Mouse (Mus musculus): ENCODE data around the gene Rps15. TPM values are rescaled to one million over a fixed set of nuclear protein-coding genes. Genes with fewer than 3 reads are reported as not detected.

The Rps15 gene
- polyA plus RNA-seq, 1 experiment from 2014 or later = 583 TPM

GRCm38 (mm10) chr10:80262776-80263365 is 29.4 kb upstream of the Rps15 start:
- 94% methylated on average over 10 of the region's 10 CpGs for WGBS
- H3K9me3 ChIP-seq = no peaks in the 10 kb centered on the region
- no peak overlapping the region for H3K27ac ChIP-seq
- peaks cover 22% of the 10 kb centered on the region for H3K36me3 ChIP-seq
- no peak overlapping the region for H3K4me3 ChIP-seq
- ATAC-seq (ENCODE audit: low FRiP score) = no peak
- no peaks in the 10 kb centered on the region for H3K27me3 ChIP-seq
- H3K4me2 ChIP-seq = no peak overlapping the region
- no peak overlapping the region for H3K9ac ChIP-seq
- peaks cover 63% of the 10 kb centered on the region for H3K4me1 ChIP-seq (replicated peaks)

DNA sequence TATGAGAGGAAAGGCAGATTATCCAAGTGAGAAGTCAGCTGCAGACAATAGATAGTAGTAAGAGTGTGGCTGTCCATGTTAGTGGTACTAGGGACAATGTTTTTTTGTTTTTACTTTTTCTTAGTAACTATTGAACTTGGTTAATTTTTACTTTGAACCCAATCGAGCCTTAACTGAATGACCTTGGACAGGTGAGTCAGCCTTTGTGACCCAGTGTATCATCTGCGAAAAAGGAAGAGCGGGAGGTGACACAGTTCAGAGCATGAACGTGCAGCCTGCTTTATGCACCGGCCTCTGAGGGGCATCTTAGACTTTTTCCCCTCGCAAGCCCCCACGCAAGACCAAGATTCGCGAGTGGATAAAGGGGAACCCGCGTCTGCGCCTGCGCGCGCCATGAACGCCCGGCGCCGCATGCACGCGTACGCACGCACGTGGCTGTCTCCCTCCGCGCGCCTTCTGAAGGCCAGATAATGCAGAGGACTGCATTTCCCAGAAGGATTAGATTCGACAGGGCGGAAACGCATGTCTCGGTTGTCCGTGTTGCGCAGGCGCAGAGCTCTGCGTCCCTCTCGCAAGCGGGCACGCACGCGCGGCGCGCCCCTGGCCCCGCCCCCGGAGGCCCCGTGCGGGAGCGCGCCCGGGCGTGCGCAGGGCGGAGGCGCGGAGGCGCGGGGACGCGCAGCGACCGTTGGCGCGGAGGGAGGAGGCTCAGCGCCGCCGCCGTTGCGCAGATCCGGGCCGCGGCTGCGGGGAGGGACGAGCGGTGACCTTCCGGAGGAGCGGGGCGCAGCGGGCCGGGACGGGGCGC is 27.7 kb upstream of the Rps15 start:
- Histone ChIP-seq H3K9me3 (no peaks in the 10 kb centered on the region), H3K27ac (peak overlapping the region; percentile 80), H3K27me3 (no peaks in the 10 kb centered on the region), H3K4me3 (peak overlapping the region; percentile 72), H3K36me3 (peaks cover 14% of the 10 kb centered on the region; the same call in 1 of the 2 replicates), H3K4me1 (replicated peaks) (peaks cover 68% of the 10 kb centered on the region), H3K9ac (peak overlapping the region; percentile 91), H3K4me2 (peak overlapping the region; percentile 79)
- peak; percentile 79 for ATAC-seq (ENCODE audit: low FRiP score)
- 2% methylated on average over 77 of the region's 81 CpGs for WGBS

DNA sequence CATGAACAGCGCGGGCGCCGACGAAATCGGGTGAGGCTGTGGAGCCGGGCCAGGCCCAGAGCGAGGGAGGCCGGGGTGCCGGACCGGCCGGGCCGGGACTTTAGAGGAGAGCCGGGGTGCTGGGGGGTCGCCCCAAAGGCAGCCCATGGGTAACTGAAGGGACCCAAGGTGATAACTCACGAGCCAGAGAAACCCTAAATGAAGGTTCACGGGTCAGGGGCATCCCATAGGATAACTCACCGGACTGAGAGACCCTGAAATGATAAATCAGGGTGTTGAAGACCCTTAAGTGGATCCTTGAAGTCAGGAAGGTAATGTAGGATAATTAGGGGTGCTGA is 27.1 kb upstream of the Rps15 start:
- ATAC-seq (ENCODE audit: low FRiP score) = no peak
- Histone ChIP-seq H3K4me2 (peak overlapping the region; percentile 79), H3K27me3 (no peaks in the 10 kb centered on the region), H3K27ac (peak overlapping the region; percentile 80), H3K9ac (peak overlapping the region; percentile 91), H3K9me3 (no peaks in the 10 kb centered on the region), H3K36me3 (peaks cover 16% of the 10 kb centered on the region; the same call in 1 of the 2 replicates), H3K4me3 (peak overlapping the region; percentile 72), H3K4me1 (replicated peaks) (peaks cover 68% of the 10 kb centered on the region)
- under 1% methylated on average over 18 of the region's 18 CpGs for WGBS

DNA sequence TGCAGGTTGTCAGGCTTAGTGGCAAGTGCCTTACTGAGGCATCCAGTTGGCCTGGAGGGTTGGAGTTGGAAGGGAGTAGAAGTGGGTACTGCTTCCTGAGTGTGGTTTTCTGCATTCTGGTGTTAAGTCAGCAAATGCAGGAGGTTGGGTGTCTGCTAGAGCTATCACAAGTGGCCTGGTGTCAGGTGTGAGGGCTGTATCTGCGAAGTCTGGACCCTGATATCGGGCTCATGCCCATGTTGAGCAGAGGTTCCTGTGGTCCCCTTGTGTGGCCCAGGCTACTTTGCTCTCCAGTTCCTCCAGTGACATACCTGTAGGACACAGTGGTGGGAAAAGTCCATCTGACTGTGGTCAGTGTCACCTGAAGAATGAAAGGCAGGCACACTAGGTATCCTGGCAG is 22.2 kb upstream of the Rps15 start:
- H3K27ac ChIP-seq = peak overlapping the region; percentile 55; the same call in 1 of the 2 replicates
- peaks cover 73% of the 10 kb centered on the region for H3K4me1 ChIP-seq (replicated peaks)
- 96% methylated on average over 2 of the region's 2 CpGs for WGBS
- H3K9me3 ChIP-seq = no peaks in the 10 kb centered on the region
- peaks cover 46% of the 10 kb centered on the region for H3K36me3 ChIP-seq
- H3K27me3 ChIP-seq = no peaks in the 10 kb centered on the region
- ATAC-seq (ENCODE audit: low FRiP score) = no peak
- H3K9ac ChIP-seq = peak overlapping the region; percentile 58; the same call in 1 of the 2 replicates
- no peak overlapping the region for H3K4me2 ChIP-seq
- H3K4me3 ChIP-seq = no peak overlapping the region

DNA sequence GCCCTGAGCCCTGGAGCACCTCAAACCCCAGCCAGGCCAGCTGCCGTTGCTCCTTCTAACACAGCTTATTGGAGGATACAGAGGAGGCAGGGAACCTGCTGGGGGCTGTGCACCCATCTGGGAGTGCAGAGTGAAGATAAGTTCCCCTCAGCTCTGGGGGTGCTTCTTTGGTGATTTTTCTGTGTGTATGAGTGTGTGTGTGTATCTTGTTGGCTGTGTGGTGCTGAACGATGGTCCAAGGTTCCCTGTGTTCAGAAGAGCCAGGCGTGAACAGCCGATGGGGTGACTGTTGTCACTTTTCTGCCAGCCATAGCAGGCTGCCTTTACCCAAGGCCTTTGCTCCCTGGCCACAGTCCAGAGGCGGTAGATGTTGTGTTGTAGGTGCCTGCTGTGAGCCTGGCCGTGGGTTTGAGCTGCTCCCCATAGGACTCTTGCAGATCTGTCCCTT is 21.5 kb upstream of the Rps15 start:
- Histone ChIP-seq H3K9ac (peak overlapping the region; percentile 58; the same call in 1 of the 2 replicates), H3K36me3 (peaks cover 50% of the 10 kb centered on the region), H3K4me1 (replicated peaks) (peaks cover 70% of the 10 kb centered on the region), H3K27me3 (no peaks in the 10 kb centered on the region), H3K4me2 (no peak overlapping the region), H3K27ac (peak overlapping the region; percentile 55), H3K9me3 (no peaks in the 10 kb centered on the region), H3K4me3 (no peak overlapping the region)
- 78% methylated on average over 6 of the region's 6 CpGs for WGBS
- ATAC-seq (ENCODE audit: low FRiP score) = no peak

- H3K4me2 ChIP-seq = no peak overlapping the region
- H3K9me3 ChIP-seq = no peaks in the 10 kb centered on the region
- peaks cover 56% of the 10 kb centered on the region for H3K36me3 ChIP-seq
- H3K4me1 ChIP-seq (replicated peaks) = peaks cover 65% of the 10 kb centered on the region
- peak overlapping the region; percentile 58; the same call in 1 of the 2 replicates for H3K9ac ChIP-seq
- 86% methylated on average over 5 of the region's 5 CpGs for WGBS
- H3K27me3 ChIP-seq = no peaks in the 10 kb centered on the region
- no peak overlapping the region for H3K27ac ChIP-seq
- H3K4me3 ChIP-seq = no peak overlapping the region
- ATAC-seq (ENCODE audit: low FRiP score) = no peak
Measured at GRCm38 (mm10) chr10:80271186-80271843, 20.9 kb upstream of the Rps15 start.

GRCm38 (mm10) chr10:80271870-80272585 is 20.2 kb upstream of the Rps15 start:
- Histone ChIP-seq H3K4me3 (no peak overlapping the region), H3K4me2 (no peak overlapping the region), H3K4me1 (replicated peaks) (peaks cover 57% of the 10 kb centered on the region), H3K9me3 (no peaks in the 10 kb centered on the region), H3K9ac (peak overlapping the region; percentile 58), H3K36me3 (peaks cover 62% of the 10 kb centered on the region), H3K27ac (0 out of 2 replicates have a peak overlapping the region, but pooled peaks have one; percentile 13), H3K27me3 (no peaks in the 10 kb centered on the region)
- no peak for ATAC-seq (ENCODE audit: low FRiP score)
- WGBS = 91% methylated on average over 8 of the region's 8 CpGs

- no peaks in the 10 kb centered on the region for H3K27me3 ChIP-seq
- H3K4me1 ChIP-seq (replicated peaks) = peaks cover 39% of the 10 kb centered on the region
- no peak overlapping the region for H3K4me2 ChIP-seq
- no peak for ATAC-seq (ENCODE audit: low FRiP score)
- no peaks in the 10 kb centered on the region for H3K9me3 ChIP-seq
- no peak overlapping the region for H3K4me3 ChIP-seq
- peak overlapping the region; percentile 16; the same call in 1 of the 2 replicates for H3K9ac ChIP-seq
- H3K36me3 ChIP-seq = peaks cover 71% of the 10 kb centered on the region
- no peak overlapping the region for H3K27ac ChIP-seq
- 88% methylated on average over 3 of the region's 3 CpGs for WGBS
Measured at GRCm38 (mm10) chr10:80273847-80274246, 18.4 kb upstream of the Rps15 start.

DNA sequence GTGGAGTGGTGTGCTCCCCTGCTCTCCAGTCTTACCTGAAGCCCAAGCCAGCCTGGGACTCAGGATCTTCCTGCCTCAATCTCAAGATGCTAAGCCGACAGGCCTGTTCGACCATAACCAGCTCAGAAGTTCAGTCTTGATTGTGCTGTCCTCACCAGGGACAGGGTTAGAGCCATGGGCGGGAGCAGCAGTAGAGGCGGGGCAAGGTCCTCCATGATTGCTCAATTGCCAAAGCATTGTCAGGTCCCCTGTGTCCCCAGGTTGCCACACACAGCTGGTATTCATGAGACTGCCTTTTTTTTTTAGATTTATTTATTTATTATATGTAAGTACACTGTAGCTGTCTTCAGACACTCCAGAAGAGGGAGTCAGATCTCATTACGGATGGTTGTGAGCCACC is 16.0 kb upstream of the Rps15 start:
- Histone ChIP-seq H3K27me3 (no peaks in the 10 kb centered on the region), H3K9me3 (no peaks in the 10 kb centered on the region), H3K9ac (no peak overlapping the region), H3K4me1 (replicated peaks) (peaks cover 17% of the 10 kb centered on the region), H3K4me3 (no peak overlapping the region), H3K27ac (no peak overlapping the region), H3K36me3 (peaks cover 86% of the 10 kb centered on the region), H3K4me2 (no peak overlapping the region)
- ATAC-seq (ENCODE audit: low FRiP score) = no peak
- 94% methylated on average over 5 of the region's 5 CpGs for WGBS

GRCm38 (mm10) chr10:80278390-80278789 is 13.9 kb upstream of the Rps15 start:
- H3K36me3 ChIP-seq = peaks cover 93% of the 10 kb centered on the region
- H3K4me1 ChIP-seq (replicated peaks) = peaks cover 19% of the 10 kb centered on the region
- no peak overlapping the region for H3K9ac ChIP-seq
- ATAC-seq (ENCODE audit: low FRiP score) = no peak
- H3K27ac ChIP-seq = no peak overlapping the region
- 98% methylated on average over 9 of the region's 9 CpGs for WGBS
- no peaks in the 10 kb centered on the region for H3K9me3 ChIP-seq
- no peak overlapping the region for H3K4me2 ChIP-seq
- H3K27me3 ChIP-seq = no peaks in the 10 kb centered on the region
- H3K4me3 ChIP-seq = no peak overlapping the region

DNA sequence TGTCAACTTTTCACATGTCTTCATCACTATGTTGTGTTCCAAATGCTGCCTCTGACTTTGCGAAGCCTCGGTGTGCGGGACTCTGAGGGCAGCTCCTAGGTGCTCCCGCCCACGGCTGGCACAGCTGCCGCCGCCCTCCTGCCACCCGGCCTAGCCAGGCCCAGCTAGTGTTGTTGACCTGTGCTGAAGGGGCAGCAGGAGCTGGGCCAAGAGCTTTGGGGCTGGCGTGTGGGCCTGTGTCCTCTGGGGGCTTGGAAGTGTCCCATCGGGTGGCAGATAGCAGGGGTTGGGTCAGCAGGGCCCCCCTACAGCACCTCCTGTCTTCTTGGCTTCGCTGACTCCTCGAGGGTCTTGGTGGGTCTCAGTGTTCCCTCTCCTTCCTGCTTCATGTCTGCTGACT is 13.0 kb upstream of the Rps15 start:
- no peak overlapping the region for H3K4me2 ChIP-seq
- 93% methylated on average over 12 of the region's 12 CpGs for WGBS
- peaks cover 93% of the 10 kb centered on the region for H3K36me3 ChIP-seq

DNA sequence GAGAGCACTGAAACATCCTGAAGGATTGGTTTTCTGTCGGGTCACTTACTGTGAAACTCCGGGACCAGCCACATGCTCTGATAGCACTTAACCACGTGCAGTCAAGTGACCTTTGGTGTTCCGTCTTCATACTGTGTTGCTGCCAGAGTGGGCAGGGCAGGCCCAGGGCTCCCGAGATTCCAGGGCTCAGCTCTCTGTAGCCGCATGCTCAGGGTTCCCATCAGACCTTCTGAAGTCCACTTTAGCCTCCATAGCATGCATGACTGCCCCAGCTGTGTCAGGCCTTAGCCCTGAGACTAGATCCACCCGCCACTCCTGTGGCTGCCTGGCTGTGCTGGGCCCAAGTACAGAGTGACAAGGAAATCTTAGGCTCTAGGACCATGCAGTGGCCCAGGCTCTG is 10.9 kb upstream of the Rps15 start:
- Histone ChIP-seq H3K9ac (peak overlapping the region; percentile 49; the same call in 1 of the 2 replicates), H3K27me3 (no peaks in the 10 kb centered on the region), H3K4me1 (replicated peaks) (peaks cover 14% of the 10 kb centered on the region), H3K9me3 (no peaks in the 10 kb centered on the region), H3K4me3 (no peak overlapping the region), H3K4me2 (no peak overlapping the region), H3K36me3 (peaks cover 95% of the 10 kb centered on the region), H3K27ac (peak overlapping the region; percentile 65)
- 85% methylated on average over 7 of the region's 7 CpGs for whole genome bisulfite sequencing
- no peak for ATAC-seq (ENCODE audit: low FRiP score)

More for the DNA sequence above, 13.0 kb upstream of the Rps15 start:
- no peak for ATAC-seq (ENCODE audit: low FRiP score)
- Histone ChIP-seq H3K4me3 (no peak overlapping the region), H3K9me3 (no peaks in the 10 kb centered on the region), H3K9ac (no peak overlapping the region), H3K27me3 (no peaks in the 10 kb centered on the region), H3K4me1 (replicated peaks) (peaks cover 14% of the 10 kb centered on the region), H3K27ac (no peak overlapping the region)
